Mouse (Mus musculus): ENCODE data around the gene Gm3839. TPM values are rescaled to one million over a fixed set of nuclear protein-coding genes. Genes with fewer than 3 reads are reported as not detected.

The Gm3839 gene
- polyA plus RNA-seq, 1 experiment from 2014 or later, result 1.2 TPM

- no peak overlapping the region for H3K27ac ChIP-seq (replicated peaks; ENCODE audit: low read depth, low read length)
- H3K4me1 ChIP-seq (ENCODE audit: control insufficient read depth, insufficient read depth, low read length), result no peaks in the 10 kb centered on the region
- H3K9me3 ChIP-seq (ENCODE audit: control insufficient read depth, low read length), result no peaks in the 10 kb centered on the region
- H3K36me3 ChIP-seq (ENCODE audit: control insufficient read depth, insufficient read depth, low read length), result no peaks in the 10 kb centered on the region
- no peak overlapping the region for H3K4me2 ChIP-seq (ENCODE audit: low read length)
- no peaks in the 10 kb centered on the region for H3K27me3 ChIP-seq (ENCODE audit: control insufficient read depth, insufficient read depth, low read length)
- DNase-seq (no peak), ATAC-seq (ENCODE audit: low FRiP score, low TSS enrichment) (no peak)
- no peak overlapping the region for H3K4me3 ChIP-seq (replicated peaks; ENCODE audit: low read depth, low read length)
- no peak overlapping the region for H3K9ac ChIP-seq (replicated peaks; ENCODE audit: low read length)
Measured at GRCm38 (mm10) chr14:11248053-11248452, 108.5 kb downstream of the Gm3839 start.

- H3K4me3 ChIP-seq (replicated peaks; ENCODE audit: low read depth, low read length), result no peak overlapping the region
- ATAC-seq (ENCODE audit: low FRiP score, low TSS enrichment), result no peak
- no peak for DNase-seq
- no peaks in the 10 kb centered on the region for H3K4me1 ChIP-seq (ENCODE audit: control insufficient read depth, insufficient read depth, low read length)
- WGBS, result 51% methylated on average over 5 of the region's 5 CpGs
- no peaks in the 10 kb centered on the region for H3K36me3 ChIP-seq (ENCODE audit: control insufficient read depth, insufficient read depth, low read length)
- no peak overlapping the region for H3K4me2 ChIP-seq (ENCODE audit: low read length)
- H3K27ac ChIP-seq (replicated peaks; ENCODE audit: low read depth, low read length), result no peak overlapping the region
- no peak overlapping the region for H3K9ac ChIP-seq (replicated peaks; ENCODE audit: low read length)
- no peaks in the 10 kb centered on the region for H3K9me3 ChIP-seq (ENCODE audit: control insufficient read depth, low read length)
- H3K27me3 ChIP-seq (ENCODE audit: control insufficient read depth, insufficient read depth, low read length), result no peaks in the 10 kb centered on the region
Measured at GRCm38 (mm10) chr14:11244546-11244945, 112.0 kb downstream of the Gm3839 start.

GRCm38 (mm10) chr14:11232086-11232485 lies 124.4 kb downstream of the Gm3839 start:
- no peak for ATAC-seq (ENCODE audit: low FRiP score, low TSS enrichment)
- H3K36me3 ChIP-seq (ENCODE audit: control insufficient read depth, insufficient read depth, low read length), result no peaks in the 10 kb centered on the region
- no peak overlapping the region for H3K4me3 ChIP-seq (replicated peaks; ENCODE audit: low read depth, low read length)
- H3K27ac ChIP-seq (replicated peaks; ENCODE audit: low read depth, low read length), result no peak overlapping the region
- no peak for DNase-seq
- no peak overlapping the region for H3K9ac ChIP-seq (replicated peaks; ENCODE audit: low read length)
- no peaks in the 10 kb centered on the region for H3K9me3 ChIP-seq (ENCODE audit: control insufficient read depth, low read length)
- H3K4me2 ChIP-seq (ENCODE audit: low read length), result no peak overlapping the region
- WGBS, result 91% methylated on average over 7 of the region's 7 CpGs
- H3K27me3 ChIP-seq (ENCODE audit: control insufficient read depth, insufficient read depth, low read length), result no peaks in the 10 kb centered on the region
- H3K4me1 ChIP-seq (ENCODE audit: control insufficient read depth, insufficient read depth, low read length), result no peaks in the 10 kb centered on the region

Small RNA genes within 50 kb of the gene (microRNA-seq; reads per million reads assigned to microRNA genes)
- gene Mir5124b, result not detected

Other genes with a start within 250 kb of the Gm3839 start
- 8.3 and 10.6 TPM in 2 replicates for gene Fhit, start 194.7 kb downstream of the Gm3839 start, polyA plus RNA-seq (2014; fragmentation: Nextera tagmentation; extraction: Ambion mirVana)
- 33.2 and 50.1 TPM in 2 replicates for gene Ptprg, start 196.8 kb upstream of the Gm3839 start, polyA plus RNA-seq (2014; fragmentation: Nextera tagmentation; extraction: Ambion mirVana)